ENCODE assay signal across 10 mouse cellular contexts in the genomic region with DNA sequence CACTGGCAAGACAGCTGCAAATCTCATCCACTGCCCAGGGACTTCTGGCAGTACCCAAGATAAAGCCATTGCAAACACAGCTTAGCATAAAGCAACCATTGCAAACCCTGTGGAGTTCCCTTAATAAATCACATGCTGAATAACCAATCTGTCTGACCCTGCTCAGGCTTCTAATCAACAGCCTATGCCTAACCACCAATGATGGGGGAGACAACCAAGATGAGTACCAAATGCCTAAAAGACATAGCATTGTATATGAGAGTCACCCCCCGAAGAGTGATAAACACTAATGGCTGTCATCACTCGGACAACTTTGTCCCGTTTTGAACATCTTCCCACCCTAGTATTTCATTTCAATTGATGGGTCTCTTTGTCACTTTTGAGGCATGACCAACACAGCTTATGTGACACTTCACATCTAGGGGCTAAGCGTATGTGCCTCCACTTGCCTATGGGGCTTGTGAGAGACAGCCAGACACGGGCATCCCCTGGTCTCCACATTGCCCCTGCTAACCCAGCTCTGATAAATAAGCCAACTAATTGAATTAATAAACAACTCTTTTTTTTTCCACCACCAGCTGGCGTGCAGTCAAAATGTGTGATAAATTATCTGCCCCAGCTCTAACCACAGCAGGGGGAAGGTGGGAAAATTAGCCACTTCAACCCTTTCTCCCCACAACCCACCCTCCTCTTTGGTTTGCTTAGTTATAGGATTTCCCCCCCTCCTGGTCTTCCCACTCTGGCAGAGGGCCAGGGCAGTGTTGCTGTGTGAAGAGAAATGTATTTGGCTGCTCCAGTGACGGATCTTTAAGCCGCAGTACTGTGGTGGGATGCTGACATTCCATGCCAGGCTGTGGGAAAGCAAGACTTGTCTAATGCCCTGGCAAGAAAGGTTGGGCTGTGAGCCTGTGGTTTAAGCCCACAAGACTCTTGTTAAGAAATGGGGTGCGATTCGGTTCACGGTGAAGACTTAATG.
A peak's percentile ranks its signal among the peaks of the same experiment; 100 is the strongest.
DNase-seq lines count a peak whose midpoint lies in the region; ATAC-seq and TF ChIP-seq lines count a peak whose summit lies in the region.
"Had no signal": no experiment of that assay in that cellular context is flagged by ENCODE, and none has a peak within 500 bp of the region (broad histone marks: within the 10 kb centered on the region; RNA-seq: fewer than 3 reads in every experiment).

No protein-coding gene starts in this region.

- ATAC-seq in hindbrain, embryonic 11.5 days (ENCODE audit: low FRiP score), result peak; percentile 68
- ATAC-seq in hindbrain, postnatal 0 days, result 0 out of 2 replicates have a peak, but pooled peaks have one; percentile 27

- H3K36me3 ChIP-seq in hindbrain, embryonic 11.5 days (ENCODE audit: control insufficient read depth, insufficient read depth, low read length), result no peaks in the 10 kb centered on the region
- H3K36me3 ChIP-seq in hindbrain, embryonic 10.5 days, result no peaks in the 10 kb centered on the region
- H3K36me3 ChIP-seq in hindbrain, postnatal 0 days (ENCODE audit: insufficient read depth, low read length), result no peaks in the 10 kb centered on the region

- H3K4me1 ChIP-seq in hindbrain, embryonic 11.5 days (replicated peaks; ENCODE audit: control insufficient read depth, insufficient read depth, low read length), result no peaks in the 10 kb centered on the region
- H3K4me1 ChIP-seq in hindbrain, embryonic 10.5 days (replicated peaks), result peaks cover 12% of the 10 kb centered on the region
- peaks cover 8% of the 10 kb centered on the region for H3K4me1 ChIP-seq in hindbrain, postnatal 0 days (ENCODE audit: insufficient read depth, low read length)

- no peaks in the 10 kb centered on the region for H3K9me3 ChIP-seq in hindbrain, embryonic 11.5 days (ENCODE audit: control insufficient read depth, low read length)
- no peaks in the 10 kb centered on the region for H3K9me3 ChIP-seq in hindbrain, embryonic 10.5 days
- no peaks in the 10 kb centered on the region for H3K9me3 ChIP-seq in hindbrain, postnatal 0 days (ENCODE audit: low read length)

- no peak overlapping the region for H3K9ac ChIP-seq in hindbrain, embryonic 11.5 days (ENCODE audit: low read depth, low read length)
- H3K9ac ChIP-seq in hindbrain, postnatal 0 days (replicated peaks; ENCODE audit: low read length), result no peak overlapping the region

- WGBS in hindbrain, embryonic 11.5 days, result 67% methylated on average over 11 of the region's 11 CpGs
- 78% methylated on average over 11 of the region's 11 CpGs for WGBS in hindbrain, embryonic 10.5 days
- WGBS in hindbrain, postnatal 0 days, result 40% methylated on average over 11 of the region's 11 CpGs

- no peak for TF ChIP-seq CTCF in hindbrain, postnatal 0 days (IDR thresholded peaks at IDR 0.05; ENCODE audit: low read depth)

- DNase-seq in hindbrain, embryonic 11.5 days (ENCODE audit: low spot score), result peak; percentile 30
- no peak for DNase-seq in hindbrain, embryonic 10.5 days (ENCODE audit: low spot score)
- DNase-seq in testis, postnatal 10 days (ENCODE audit: low spot score), result peak; percentile 46
- DNase-seq in testis, postnatal 14 days (ENCODE audit: low spot score), result no peak
- DNase-seq in hindbrain, postnatal 0 days (ENCODE audit: low spot score), result peak; percentile 72
- no peak for DNase-seq in adrenal gland, adult (ENCODE audit: inconsistent age in 2 of 2, low spot score in 1 of 2)
- no peak for DNase-seq in kidney, adult 8-10 months
- DNase-seq in layer of hippocampus, adult 8-10 months (ENCODE audit: low spot score in 2 of 2), result no peak
- DNase-seq: gastrocnemius, postnatal 25 days; layer of hippocampus, postnatal 36 days had no signal

- no peak overlapping the region for H3K27ac ChIP-seq in hindbrain, embryonic 11.5 days (ENCODE audit: low read depth, low read length)
- H3K27ac ChIP-seq in hindbrain, embryonic 10.5 days, result no peak overlapping the region
- H3K27ac ChIP-seq in hindbrain, postnatal 0 days, result no peak overlapping the region

- no peak overlapping the region for H3K4me2 ChIP-seq in hindbrain, embryonic 11.5 days (replicated peaks; ENCODE audit: low read depth, low read length)
- H3K4me2 ChIP-seq in hindbrain, postnatal 0 days (ENCODE audit: low read depth, low read length), result no peak overlapping the region

- no peak overlapping the region for H3K4me3 ChIP-seq in hindbrain, embryonic 11.5 days (ENCODE audit: low read depth, low read length)
- no peak overlapping the region for H3K4me3 ChIP-seq in hindbrain, embryonic 10.5 days
- no peak overlapping the region for H3K4me3 ChIP-seq in hindbrain, postnatal 0 days (ENCODE audit: low read length)

- no peaks in the 10 kb centered on the region for H3K27me3 ChIP-seq in hindbrain, embryonic 11.5 days (ENCODE audit: control insufficient read depth, insufficient read depth, low read length)
- H3K27me3 ChIP-seq in hindbrain, embryonic 10.5 days (ENCODE audit: insufficient read depth, poor library complexity, severe bottlenecking), result no peaks in the 10 kb centered on the region
- H3K27me3 ChIP-seq in hindbrain, postnatal 0 days (ENCODE audit: insufficient read depth, low read length), result no peaks in the 10 kb centered on the region

Comparison
In these comparisons a context has a peak if more than half of its experiments do, and no peak if none do; other contexts are left out.
1. DNase-seq: peak in hindbrain, embryonic 11.5 days (single experiment), testis, postnatal 10 days (single experiment) and hindbrain, postnatal 0 days (single experiment); none in hindbrain, embryonic 10.5 days (single experiment), testis, postnatal 14 days (single experiment), adrenal gland, adult (0 of 2), kidney, adult 8-10 months (0 of 2) and layer of hippocampus, adult 8-10 months (0 of 2).